Mouse (Mus musculus) intestine, embryonic 14.5 days (tissue): Measurements from ENCODE around the gene Ppm1h. TPM values are rescaled to one million over a fixed set of nuclear protein-coding genes. Genes with fewer than 3 reads are reported as not detected.

ENCODE experiments used
- ATAC-seq: fragments of 200-750 bp; cut with Nextera tagmentation; replicated peaks from 2 replicates; pipeline ENCODE4 v1.8.0; 2017; ENCODE audit warnings: low read depth, moderate number of reproducible peaks, moderate TSS enrichment, moderate library complexity; ENCODE audit not compliant: low FRiP score, low TSS enrichment
- DNase-seq: peaks from one replicate; pipeline ENCODE4 v3.0.0-alpha.2; 2018; ENCODE audit warnings: low spot score
- H3K27ac ChIP-seq: fragments of 300-500 bp; sonication (generic); 2 replicates; pipeline ENCODE4 v1.5.1; 2014; ENCODE audit warnings: low read depth, mild to moderate bottlenecking, control low read depth
- H3K27me3 ChIP-seq: fragments of 300-500 bp; sonication (generic); replicated peaks from 2 replicates; pipeline ENCODE4 v1.6.1; 2014; ENCODE audit warnings: low read length, control low read depth; ENCODE audit not compliant: control insufficient read depth, insufficient read depth
- H3K36me3 ChIP-seq: fragments of 300-500 bp; sonication (generic); 2 replicates; pipeline ENCODE4 v1.6.1; 2014; ENCODE audit warnings: low read length, control low read depth; ENCODE audit not compliant: control insufficient read depth, insufficient read depth
- H3K4me1 ChIP-seq: fragments of 300-500 bp; sonication (generic); replicated peaks from 2 replicates; pipeline ENCODE4 v1.6.1; 2014; ENCODE audit warnings: low read length, control low read depth, mixed read lengths; ENCODE audit not compliant: control insufficient read depth, insufficient read depth
- H3K4me2 ChIP-seq: fragments of 300-500 bp; sonication (generic); 2 replicates; pipeline ENCODE4 v1.6.1; 2014; ENCODE audit warnings: low read length
- H3K4me3 ChIP-seq: fragments of 300-500 bp; sonication (generic); 2 replicates; pipeline ENCODE4 v1.5.1; 2014; ENCODE audit warnings: low read depth, low read length, control low read depth, mixed read lengths
- H3K9ac ChIP-seq: fragments of 300-500 bp; sonication (generic); 2 replicates; pipeline ENCODE4 v1.6.1; 2014; ENCODE audit warnings: mild to moderate bottlenecking, low read length
- H3K9me3 ChIP-seq: fragments of 300-500 bp; sonication (generic); 2 replicates; pipeline ENCODE4 v1.6.1; 2016; ENCODE audit warnings: low read length, control low read depth; ENCODE audit not compliant: control insufficient read depth
- WGBS: fragments of 180-500 bp; shearing (Covaris S2); extraction: QIAGEN DNeasy Blood & Tissue Kit; methylation state at CpG from one replicate; pipeline ENCODE4 v1.1.7; 2014; 5-methylcytosine and 5-hydroxymethylcytosine counted together
- polyA plus RNA-seq: library from polyadenylated mRNA; unstranded; fragments of >200 nt; fragmentation: Nextera tagmentation; extraction: Ambion mirVana; gene quantifications from 2 replicates; pipeline ENCODE4 v1.2.1, GENCODE M21; 2014

Ppm1h gene
- polyA plus RNA-seq, 1 experiment from 2014 or later = 13.2 TPM

GRCm38 (mm10) chr10:122690698-122691097 is 12.1 kb downstream of the Ppm1h start:
- H3K4me2 ChIP-seq = no peak overlapping the region
- no peak overlapping the region for H3K27ac ChIP-seq
- DNase-seq = no peak
- H3K9me3 ChIP-seq = no peaks in the 10 kb centered on the region
- H3K4me3 ChIP-seq = no peak overlapping the region
- 0 out of 2 replicates have a peak, but pooled peaks cover 4% of the 10 kb centered on the region for H3K4me1 ChIP-seq
- ATAC-seq = no peak
- no peak overlapping the region for H3K9ac ChIP-seq
- H3K36me3 ChIP-seq = no peaks in the 10 kb centered on the region
- H3K27me3 ChIP-seq = no peaks in the 10 kb centered on the region
- 63% methylated on average over 6 of the region's 6 CpGs for WGBS

- Histone ChIP-seq H3K4me2 (no peak overlapping the region), H3K9me3 (no peaks in the 10 kb centered on the region), H3K27ac (no peak overlapping the region), H3K9ac (no peak overlapping the region), H3K4me1 (0 out of 2 replicates have a peak, but pooled peaks cover 4% of the 10 kb centered on the region), H3K27me3 (no peaks in the 10 kb centered on the region), H3K36me3 (no peaks in the 10 kb centered on the region), H3K4me3 (no peak overlapping the region)
- 65% methylated on average over 12 of the region's 12 CpGs for WGBS
- DNase-seq (no peak), ATAC-seq (no peak)
Observed at GRCm38 (mm10) chr10:122693158-122693777, 14.7 kb downstream of the Ppm1h start.

- Histone ChIP-seq H3K9ac (no peak overlapping the region), H3K4me3 (no peak overlapping the region), H3K4me2 (no peak overlapping the region), H3K9me3 (no peaks in the 10 kb centered on the region), H3K4me1 (0 out of 2 replicates have a peak, but pooled peaks cover 4% of the 10 kb centered on the region), H3K27ac (no peak overlapping the region), H3K36me3 (no peaks in the 10 kb centered on the region), H3K27me3 (no peaks in the 10 kb centered on the region)
- 78% methylated on average over 15 of the region's 17 CpGs for WGBS
- DNase-seq (no peak), ATAC-seq (no peak)
Observed at GRCm38 (mm10) chr10:122693911-122694618, 15.5 kb downstream of the Ppm1h start.

- Histone ChIP-seq H3K4me2 (no peak overlapping the region), H3K36me3 (no peaks in the 10 kb centered on the region), H3K4me1 (0 out of 2 replicates have a peak, but pooled peaks cover 2% of the 10 kb centered on the region), H3K4me3 (no peak overlapping the region), H3K27me3 (no peaks in the 10 kb centered on the region), H3K9ac (no peak overlapping the region), H3K9me3 (no peaks in the 10 kb centered on the region), H3K27ac (no peak overlapping the region)
- 91% methylated on average over 1 of the region's 1 CpGs for WGBS
- no peak for ATAC-seq
- no peak for DNase-seq
Observed at GRCm38 (mm10) chr10:122696335-122696734, 17.8 kb downstream of the Ppm1h start.

GRCm38 (mm10) chr10:122698347-122698746 is 19.8 kb downstream of the Ppm1h start:
- no peak overlapping the region for H3K4me2 ChIP-seq
- H3K4me3 ChIP-seq = no peak overlapping the region
- no peak for DNase-seq
- no peaks in the 10 kb centered on the region for H3K4me1 ChIP-seq
- no peaks in the 10 kb centered on the region for H3K27me3 ChIP-seq
- 80% methylated on average over 5 of the region's 5 CpGs for WGBS
- H3K9me3 ChIP-seq = no peaks in the 10 kb centered on the region
- H3K9ac ChIP-seq = no peak overlapping the region
- ATAC-seq = no peak
- no peak overlapping the region for H3K27ac ChIP-seq
- H3K36me3 ChIP-seq = no peaks in the 10 kb centered on the region

- ATAC-seq = no peak
- no peak overlapping the region for H3K27ac ChIP-seq
Observed at GRCm38 (mm10) chr10:122704901-122705300, 26.3 kb downstream of the Ppm1h start.

GRCm38 (mm10) chr10:122705457-122705856 is 26.9 kb downstream of the Ppm1h start:
- DNase-seq = no peak
- 86% methylated on average over 6 of the region's 6 CpGs for WGBS
- H3K36me3 ChIP-seq = no peaks in the 10 kb centered on the region
- no peak overlapping the region for H3K9ac ChIP-seq
- H3K27ac ChIP-seq = no peak overlapping the region
- no peaks in the 10 kb centered on the region for H3K9me3 ChIP-seq
- H3K27me3 ChIP-seq = no peaks in the 10 kb centered on the region
- H3K4me3 ChIP-seq = no peak overlapping the region
- no peaks in the 10 kb centered on the region for H3K4me1 ChIP-seq
- ATAC-seq = no peak
- no peak overlapping the region for H3K4me2 ChIP-seq

More at GRCm38 (mm10) chr10:122704901-122705300, 26.3 kb downstream of the Ppm1h start:
- H3K4me1 ChIP-seq = no peaks in the 10 kb centered on the region
- DNase-seq = no peak
- H3K27me3 ChIP-seq = no peaks in the 10 kb centered on the region
- H3K4me3 ChIP-seq = no peak overlapping the region
- H3K4me2 ChIP-seq = no peak overlapping the region
- no peaks in the 10 kb centered on the region for H3K9me3 ChIP-seq
- H3K9ac ChIP-seq = no peak overlapping the region
- no peaks in the 10 kb centered on the region for H3K36me3 ChIP-seq
- WGBS = 89% methylated on average over 5 of the region's 5 CpGs

- no peaks in the 10 kb centered on the region for H3K27me3 ChIP-seq
- no peak for ATAC-seq
- H3K9me3 ChIP-seq = no peaks in the 10 kb centered on the region
- H3K4me1 ChIP-seq = no peaks in the 10 kb centered on the region
- DNase-seq = no peak
- no peaks in the 10 kb centered on the region for H3K36me3 ChIP-seq
- WGBS = 66% methylated on average over 6 of the region's 6 CpGs
- H3K4me3 ChIP-seq = no peak overlapping the region
- H3K4me2 ChIP-seq = no peak overlapping the region
- no peak overlapping the region for H3K27ac ChIP-seq
- no peak overlapping the region for H3K9ac ChIP-seq
Observed at GRCm38 (mm10) chr10:122711381-122711811, 32.8 kb downstream of the Ppm1h start.
